Mouse (Mus musculus): ENCODE measurements at regions not wholly inside any gene's neighbourhood (a gene's known extent, or its start where the extent isn't known, plus 50 kb on each side); places are given as distances from the start of the nearest gene placed in this dataset.

DNA sequence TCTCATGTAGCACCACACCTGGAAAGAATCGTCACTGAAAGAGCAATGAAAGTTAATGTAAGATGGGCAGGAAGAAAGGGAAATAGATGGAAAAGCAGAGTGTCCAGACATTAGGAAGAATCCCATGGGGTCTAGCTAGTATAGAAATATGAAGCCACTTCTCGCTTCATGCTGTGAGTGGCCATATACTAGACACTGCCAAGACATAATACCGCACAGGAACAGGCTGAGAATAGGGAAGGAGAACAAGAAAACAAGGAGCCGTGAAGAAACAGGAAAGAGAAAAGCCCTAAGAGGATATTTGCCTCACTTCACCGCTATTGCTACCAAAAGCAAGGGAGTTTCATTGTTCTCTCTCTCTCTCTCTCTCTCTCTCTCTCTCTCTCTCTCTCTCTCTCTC, 171.4 kb downstream of the Kctd12 start:
- TF ChIP-seq CTCF (IDR thresholded peaks at IDR 0.05; ENCODE audit: low read depth): no peak
- no peak for TF ChIP-seq EP300 (optimal IDR thresholded peaks at IDR 0.05)

All from stomach, postnatal 0 days (tissue).